Mouse (Mus musculus): Measurements from ENCODE around the gene Fam181b.

Fam181b gene

DNA sequence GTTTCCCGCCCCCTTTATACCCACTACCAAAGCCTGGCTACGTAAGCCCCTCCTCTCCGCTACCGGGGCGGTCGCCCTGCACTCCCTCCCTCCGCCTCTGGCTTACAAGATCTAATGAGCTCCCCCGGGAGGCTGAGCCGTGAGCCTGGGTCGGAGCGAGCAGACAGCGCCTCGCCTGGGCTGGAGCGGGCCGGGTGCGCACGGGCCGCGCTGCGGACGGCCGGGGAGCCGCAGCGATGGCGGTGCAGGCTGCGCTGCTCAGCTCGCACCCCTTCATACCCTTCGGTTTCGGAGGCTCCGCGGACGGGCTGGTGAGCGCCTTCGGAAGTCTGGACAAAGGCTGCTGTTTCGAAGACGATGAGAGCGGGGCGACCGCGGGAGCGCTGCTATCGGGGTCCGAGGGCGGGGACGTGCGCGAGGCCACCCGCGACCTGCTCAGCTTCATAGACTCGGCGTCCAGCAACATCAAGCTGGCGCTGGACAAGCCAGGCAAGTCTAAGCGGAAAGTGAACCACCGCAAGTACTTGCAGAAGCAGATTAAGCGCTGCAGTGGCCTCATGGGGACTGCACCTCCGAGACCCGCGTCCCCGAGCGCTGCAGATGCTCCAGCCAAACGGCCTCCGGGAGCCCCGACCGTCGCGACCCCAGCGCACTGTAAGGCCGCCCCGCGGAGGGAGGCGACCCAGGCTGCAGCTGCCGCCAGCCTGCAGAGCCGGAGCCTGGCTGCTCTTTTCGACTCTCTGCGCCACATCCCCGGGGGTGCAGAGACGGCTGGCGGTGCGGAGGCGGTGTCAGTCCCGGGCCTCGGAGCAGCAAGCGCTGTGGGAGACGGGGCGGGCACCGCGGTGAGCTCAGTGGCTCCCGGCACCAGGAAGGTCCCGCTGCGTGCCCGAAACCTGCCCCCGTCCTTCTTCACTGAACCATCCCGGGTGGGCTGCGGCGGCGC, at the start of gene Fam181b:
Gene Fam181b, plus strand, starts transcription at position 81 of the 946 bp plus-strand sequence.
- DNase-seq, result peak; percentile 51

DNA sequence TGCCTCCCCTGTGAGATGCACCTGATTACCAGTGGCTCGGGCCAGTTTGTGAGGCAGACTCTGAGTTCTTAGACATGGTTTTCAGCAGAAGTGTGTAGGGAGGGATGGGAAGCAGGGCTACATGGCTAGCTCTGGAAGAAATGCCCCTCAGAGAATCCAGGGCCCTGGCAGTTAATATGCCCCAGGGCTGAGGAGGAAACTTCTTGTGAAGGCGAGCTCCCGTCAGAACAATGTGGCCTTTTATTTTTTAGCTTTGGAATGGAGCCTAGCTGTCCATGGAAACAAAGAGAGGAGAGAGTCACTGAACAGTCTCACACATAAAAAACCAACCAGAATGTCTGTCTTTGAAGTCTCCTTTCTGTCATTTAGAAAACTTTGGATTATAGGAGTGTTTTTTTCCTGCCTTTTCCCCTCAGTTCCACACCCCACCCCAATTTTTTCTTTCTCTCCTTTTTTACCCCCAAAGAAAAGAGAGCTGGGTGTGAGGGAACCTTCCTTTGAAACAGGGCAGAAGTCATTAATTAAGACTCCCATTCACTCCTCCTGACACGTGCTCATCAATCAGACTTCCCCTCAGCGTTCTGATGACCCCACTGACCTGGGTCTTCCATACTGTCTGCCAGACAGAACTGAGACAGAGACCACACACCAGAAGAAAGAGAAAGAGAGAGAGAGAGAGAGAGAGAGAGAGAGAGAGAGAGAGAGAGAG, 41.7 kb upstream of the Fam181b start:
- DNase-seq, result no peak

GRCm38 (mm10) chr7:93038472-93038828, 41.2 kb upstream of the Fam181b start:
- no peak for DNase-seq

DNA sequence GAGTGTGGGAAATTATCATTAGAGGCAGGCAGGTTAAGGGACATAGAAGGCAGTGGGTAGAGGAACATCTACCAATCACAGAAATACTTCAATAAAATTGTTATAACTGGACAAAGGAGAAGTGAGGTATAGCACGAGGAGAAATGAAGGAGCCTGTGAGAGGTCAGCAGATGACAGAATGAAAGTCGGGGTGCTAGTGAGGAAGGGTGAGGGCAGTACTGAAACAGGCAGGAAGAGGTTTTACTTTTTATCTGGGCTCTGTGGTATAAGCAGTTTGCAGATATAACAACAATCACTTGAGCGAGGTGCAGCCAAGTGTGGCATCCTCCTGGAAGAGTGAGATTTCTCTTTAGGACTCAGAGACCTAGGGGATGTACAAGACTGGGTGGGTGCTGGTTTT, 40.1 kb upstream of the Fam181b start:
- DNase-seq, result no peak

DNA sequence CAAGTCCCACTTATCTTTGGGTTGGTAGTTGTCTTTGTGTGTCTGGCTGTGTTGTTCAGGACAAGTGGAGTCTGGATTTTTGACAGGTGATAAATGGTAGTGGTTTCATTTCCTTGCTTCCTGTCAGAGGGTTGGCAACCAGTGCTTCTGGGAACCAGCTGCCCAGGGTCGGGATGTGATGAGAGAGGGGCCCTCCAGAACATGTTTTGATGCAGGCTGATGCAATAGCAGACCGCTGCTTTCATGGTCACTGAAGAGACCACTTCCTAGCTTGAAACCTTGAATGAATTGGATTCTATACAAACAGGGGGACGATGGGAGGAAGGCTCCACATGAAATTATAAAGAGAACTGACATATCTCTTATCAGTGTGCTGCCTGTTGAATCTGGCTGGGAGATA, 35.3 kb upstream of the Fam181b start:
- DNase-seq, result no peak

- no peak for DNase-seq
Observed at GRCm38 (mm10) chr7:93044788-93045187, 34.9 kb upstream of the Fam181b start.

DNA sequence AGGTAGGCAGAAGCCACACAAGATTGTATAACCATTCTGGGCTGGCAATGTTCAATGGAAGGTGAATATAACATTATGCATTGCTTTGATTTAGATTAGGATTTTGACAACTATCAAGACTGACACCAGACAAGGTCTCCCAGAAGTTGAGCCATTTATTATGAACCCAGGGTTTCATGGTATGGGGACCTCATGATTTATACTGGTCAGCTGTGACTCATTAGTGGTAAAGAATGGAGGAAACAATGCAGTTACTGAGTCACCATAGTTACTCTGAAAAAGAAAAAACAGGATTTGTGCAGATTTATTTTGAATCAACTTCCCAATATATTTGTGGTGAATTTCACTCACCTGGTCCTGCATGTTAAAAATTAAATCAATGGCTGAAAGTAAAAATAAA, 18.8 kb upstream of the Fam181b start:
- no peak for DNase-seq

- no peak for DNase-seq
Observed at GRCm38 (mm10) chr7:93061747-93062146, 17.9 kb upstream of the Fam181b start.

DNA sequence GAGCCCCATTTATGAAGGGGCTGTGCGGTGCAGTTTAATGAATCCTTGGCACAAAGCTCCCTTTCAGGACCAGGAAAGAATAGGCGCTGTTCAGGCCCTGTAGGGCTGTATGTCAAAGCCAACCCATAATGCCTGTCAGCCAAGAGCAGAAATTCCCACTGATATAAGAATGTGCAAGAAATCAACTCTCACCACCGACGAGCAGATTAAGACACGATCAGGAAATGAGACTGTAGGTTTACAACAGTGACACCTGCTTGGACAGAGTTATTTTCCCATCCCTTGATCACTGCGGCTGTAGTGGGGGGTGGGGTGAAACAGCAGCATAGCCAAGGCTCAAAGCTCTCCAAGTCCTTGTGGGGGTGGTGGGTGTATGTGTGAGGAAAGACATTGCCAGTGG, 17.5 kb upstream of the Fam181b start:
- no peak for DNase-seq

- DNase-seq, result no peak
Observed at GRCm38 (mm10) chr7:93067464-93068015, 12.1 kb upstream of the Fam181b start.

GRCm38 (mm10) chr7:93076435-93076960, 3.2 kb upstream of the Fam181b start:
- DNase-seq, result no peak

DNA sequence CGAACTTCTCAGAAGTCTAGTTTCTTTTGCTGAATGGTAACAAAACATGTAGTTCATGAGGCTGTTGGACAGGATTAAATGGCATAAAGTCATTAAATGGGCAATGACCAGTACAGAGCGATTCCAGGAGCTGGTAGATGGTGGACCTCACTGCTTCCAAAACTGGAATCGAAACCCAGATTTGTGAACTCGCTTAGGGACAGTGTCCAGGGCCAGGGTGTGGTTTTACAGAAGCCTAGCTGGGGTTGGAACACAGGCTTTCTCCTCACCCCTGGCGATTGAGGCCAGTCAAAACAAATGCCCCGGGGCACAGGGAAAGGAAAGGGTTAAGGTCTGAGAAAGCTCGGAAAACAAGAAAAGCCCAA, 263 bp upstream of the Fam181b start:
- DNase-seq, result no peak

- DNase-seq, result peak; percentile 2
Observed at GRCm38 (mm10) chr7:93080731-93081430, 1.2 kb downstream of the Fam181b start.

- peak; percentile 78 for DNase-seq
Observed at GRCm38 (mm10) chr7:93093371-93094058, 13.8 kb downstream of the Fam181b start.

DNA sequence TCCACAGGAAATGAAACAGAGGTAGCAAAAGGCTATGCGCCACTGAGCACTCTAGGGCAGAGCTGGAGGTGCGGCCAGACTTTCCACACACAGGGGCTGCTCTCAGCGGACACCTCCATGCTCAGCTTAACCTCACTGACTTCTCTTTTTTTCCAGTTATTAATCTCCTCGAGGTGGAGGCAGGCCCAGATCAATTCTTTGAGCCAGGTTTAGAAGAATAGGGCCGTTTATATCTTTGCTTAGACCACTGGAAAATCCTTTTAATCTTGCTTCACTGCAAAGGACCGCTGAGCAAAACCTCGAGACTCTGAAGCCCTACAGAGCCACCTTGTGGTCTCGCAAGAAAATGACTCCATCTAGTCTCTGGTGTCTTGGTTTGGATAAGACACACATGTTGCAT, 15.8 kb downstream of the Fam181b start:
- peak; percentile 44 for DNase-seq

- DNase-seq, result no peak
Observed at GRCm38 (mm10) chr7:93104776-93105340, 25.2 kb downstream of the Fam181b start.

- no peak for DNase-seq
Observed at GRCm38 (mm10) chr7:93110370-93110965, 30.8 kb downstream of the Fam181b start.

DNA sequence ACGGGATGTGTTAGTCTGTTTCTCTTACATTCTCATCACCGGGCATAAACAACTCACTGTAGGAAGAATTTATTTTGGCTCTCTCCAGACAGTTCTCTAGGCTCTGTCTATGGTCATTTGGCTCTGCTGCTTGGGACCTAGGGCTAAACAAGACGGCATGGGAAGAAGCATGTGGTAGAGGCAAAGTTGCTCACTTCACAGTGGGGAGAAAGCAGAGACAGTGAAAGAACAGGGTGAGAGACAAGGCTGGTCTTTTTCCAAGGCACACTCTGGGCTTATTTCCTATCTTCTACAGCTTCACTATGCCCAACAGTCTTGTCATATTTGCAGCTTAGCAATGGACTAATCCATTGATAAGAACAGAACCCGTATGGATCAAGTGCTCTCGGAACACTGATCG, 31.4 kb downstream of the Fam181b start:
- no peak for DNase-seq

GRCm38 (mm10) chr7:93117561-93117960, 37.9 kb downstream of the Fam181b start:
- DNase-seq, result no peak

- no peak for DNase-seq
Observed at GRCm38 (mm10) chr7:93123936-93124335, 44.3 kb downstream of the Fam181b start.

All from kidney, postnatal 14 days (tissue).